Mouse (Mus musculus) heart, embryonic 13.5 days (tissue): ENCODE measurements around the gene Scgb1c1. TPM values are rescaled to one million over a fixed set of nuclear protein-coding genes. Genes with fewer than 3 reads are reported as not detected.
"Not testable (repeated sequence)": the region's sequence is repeated elsewhere in the genome, so short reads cannot be mapped to it uniquely, and the experiment has no call there.

Source experiments
- ATAC-seq: fragments of 200-750 bp; cut with Nextera tagmentation; 2 replicates; pipeline ENCODE4 v1.8.0; 2017; ENCODE audit warnings: moderate TSS enrichment; ENCODE audit not compliant: insufficient number of reproducible peaks, low FRiP score, low TSS enrichment; ENCODE audit errors: extremely low read depth
- H3K27ac ChIP-seq: fragments of 300-500 bp; sonication (generic); replicated peaks from 2 replicates; pipeline ENCODE4 v1.5.1; 2015; ENCODE audit warnings: moderate library complexity, mild to moderate bottlenecking, inconsistent platforms
- H3K27me3 ChIP-seq: fragments of 300-500 bp; sonication (generic); replicated peaks from 2 replicates; pipeline ENCODE4 v1.6.1; 2015; ENCODE audit warnings: mild to moderate bottlenecking, inconsistent platforms
- H3K36me3 ChIP-seq: fragments of 300-500 bp; sonication (generic); 2 replicates; pipeline ENCODE4 v1.6.1; 2015; ENCODE audit warnings: mild to moderate bottlenecking, inconsistent platforms
- H3K4me1 ChIP-seq: fragments of 300-500 bp; sonication (generic); 2 replicates; pipeline ENCODE4 v1.6.1; 2015; ENCODE audit warnings: inconsistent platforms
- H3K4me2 ChIP-seq: fragments of 300-500 bp; sonication (generic); 2 replicates; pipeline ENCODE4 v1.6.1; 2015; ENCODE audit warnings: inconsistent platforms, mild to moderate bottlenecking, moderate library complexity
- H3K4me3 ChIP-seq: fragments of 300-500 bp; sonication (generic); 2 replicates; pipeline ENCODE4 v1.5.1; 2015; ENCODE audit warnings: moderate library complexity, mild to moderate bottlenecking, inconsistent platforms
- H3K9ac ChIP-seq: fragments of 300-500 bp; sonication (generic); 2 replicates; pipeline ENCODE4 v1.6.1; 2015; ENCODE audit warnings: inconsistent platforms, mild to moderate bottlenecking, moderate library complexity
- H3K9me3 ChIP-seq: fragments of 300-500 bp; sonication (generic); 2 replicates; pipeline ENCODE4 v1.6.1; 2016; ENCODE audit warnings: inconsistent platforms
- WGBS: fragments of 180-500 bp; shearing (Covaris S2); methylation state at CpG from one replicate; pipeline ENCODE4 v1.1.7; 2015; ENCODE audit warnings: mixed read lengths; 5-methylcytosine and 5-hydroxymethylcytosine counted together
- polyA plus RNA-seq: library from polyadenylated mRNA; unstranded; fragments of >200 nt; fragmentation: Nextera tagmentation; extraction: Ambion mirVana; gene quantifications from 2 replicates; pipeline ENCODE4 v1.2.1, GENCODE M21; 2015

Scgb1c1 gene
- polyA plus RNA-seq, 1 experiment from 2014 or later = not detected

GRCm38 (mm10) chr7:140882469-140882803 is 37.1 kb downstream of the Scgb1c1 start:
- peak overlapping the region; percentile 81 for H3K4me2 ChIP-seq
- ATAC-seq = no peak
- H3K4me1 ChIP-seq = peaks cover 27% of the 10 kb centered on the region
- peaks cover 42% of the 10 kb centered on the region for H3K36me3 ChIP-seq
- no peaks in the 10 kb centered on the region for H3K27me3 ChIP-seq
- H3K4me3 ChIP-seq = peak overlapping the region; percentile 89
- H3K27ac ChIP-seq = peak overlapping the region; percentile 93
- no peaks in the 10 kb centered on the region for H3K9me3 ChIP-seq
- peak overlapping the region; percentile 90 for H3K9ac ChIP-seq
- under 1% methylated on average over 12 of the region's 12 CpGs for WGBS

DNA sequence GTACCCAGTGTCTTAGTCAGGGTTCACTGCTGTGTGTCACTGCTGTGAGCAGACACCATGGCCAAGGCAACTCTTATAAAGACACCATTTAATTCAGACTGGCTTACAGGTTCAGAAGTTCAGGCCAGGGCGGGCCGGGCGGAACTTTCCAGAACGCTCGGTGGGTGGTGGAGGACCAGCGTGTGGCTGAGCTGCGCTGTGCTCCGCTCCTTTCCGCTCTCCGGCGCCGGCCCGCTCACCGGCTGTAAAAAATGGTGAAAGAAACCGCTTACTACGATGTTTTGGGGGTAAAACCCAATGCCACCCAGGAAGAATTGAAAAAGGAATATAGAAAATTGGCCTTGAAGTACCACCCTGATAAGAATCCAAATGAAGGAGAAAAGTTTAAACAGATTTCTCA is 45.3 kb downstream of the Scgb1c1 start:
- peaks cover 84% of the 10 kb centered on the region for H3K36me3 ChIP-seq
- not testable (repeated sequence) for H3K27ac ChIP-seq, ATAC-seq, H3K27me3 ChIP-seq, H3K9me3 ChIP-seq, H3K4me3 ChIP-seq, H3K4me2 ChIP-seq, H3K9ac ChIP-seq, H3K4me1 ChIP-seq
- WGBS = 96% methylated on average over 16 of the region's 16 CpGs

- Histone ChIP-seq H3K36me3 (peaks cover 85% of the 10 kb centered on the region), H3K9ac (no peak overlapping the region), H3K27me3 (no peaks in the 10 kb centered on the region), H3K4me3 (no peak overlapping the region), H3K27ac (no peak overlapping the region), H3K9me3 (no peaks in the 10 kb centered on the region), H3K4me2 (no peak overlapping the region), H3K4me1 (no peaks in the 10 kb centered on the region)
- ATAC-seq = no peak
- 91% methylated on average over 7 of the region's 7 CpGs for WGBS
Observed at GRCm38 (mm10) chr7:140894031-140894430, 48.7 kb downstream of the Scgb1c1 start.

DNA sequence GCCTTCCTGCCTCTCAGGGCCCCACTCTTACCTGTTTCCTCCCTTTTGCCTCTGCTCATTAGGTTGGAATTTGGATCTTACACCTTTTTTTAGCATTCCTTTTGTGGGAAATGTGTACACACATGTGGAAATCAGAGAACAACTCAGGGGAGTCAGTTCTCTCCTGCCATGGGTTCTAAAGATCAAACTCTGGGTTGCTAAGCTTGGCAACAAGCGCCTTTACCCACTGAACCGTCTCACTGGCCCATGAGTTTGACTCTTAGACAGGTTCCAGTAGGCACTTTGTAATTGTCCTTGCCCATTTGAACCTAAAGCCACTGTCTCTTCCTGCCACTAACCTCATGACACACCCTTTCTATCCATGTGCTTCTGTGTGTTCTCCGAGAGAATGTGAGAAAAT is 49.3 kb downstream of the Scgb1c1 start:
- no peak overlapping the region for H3K4me2 ChIP-seq
- no peaks in the 10 kb centered on the region for H3K9me3 ChIP-seq
- 89% methylated on average over 3 of the region's 3 CpGs for WGBS
- no peak overlapping the region for H3K9ac ChIP-seq
- ATAC-seq = no peak
- peaks cover 84% of the 10 kb centered on the region for H3K36me3 ChIP-seq
- H3K4me1 ChIP-seq = peaks cover 3% of the 10 kb centered on the region
- H3K27me3 ChIP-seq = no peaks in the 10 kb centered on the region
- H3K4me3 ChIP-seq = no peak overlapping the region
- no peak overlapping the region for H3K27ac ChIP-seq

Other genes with a start within 250 kb of the Scgb1c1 start
- gene Olfr46, start 244.3 kb upstream of the Scgb1c1 start, polyA plus RNA-seq = not detected in 2 replicates
- gene Olfr61, start 216.6 kb upstream of the Scgb1c1 start, polyA plus RNA-seq = not detected in 2 replicates
- gene Olfr53, start 199.1 kb upstream of the Scgb1c1 start, polyA plus RNA-seq = not detected in 2 replicates
- gene Olfr539, start 185.6 kb upstream of the Scgb1c1 start, polyA plus RNA-seq = not detected in 2 replicates
- gene Olfr45, start 163.6 kb upstream of the Scgb1c1 start, polyA plus RNA-seq = not detected in 2 replicates
- not detected in 2 replicates for gene Olfr541, start 148.3 kb upstream of the Scgb1c1 start, polyA plus RNA-seq
- gene Cyp2e1, start 81.8 kb upstream of the Scgb1c1 start, polyA plus RNA-seq = not detected in 2 replicates
- gene Syce1, start 57.7 kb upstream of the Scgb1c1 start, polyA plus RNA-seq = 0.23 and 0.29 TPM in 2 replicates
- gene Zfp941, start 23.4 kb upstream of the Scgb1c1 start, polyA plus RNA-seq = 0.66 and 0.90 TPM in 2 replicates
- 0.24 and 0.90 TPM in 2 replicates for gene Urah, start 10.5 kb upstream of the Scgb1c1 start, polyA plus RNA-seq
- gene Odf3, start 2.3 kb downstream of the Scgb1c1 start, polyA plus RNA-seq = 0.09 TPM in 1 of 2 replicates, not detected in the other
- gene Gm45785, start 10.8 kb downstream of the Scgb1c1 start, polyA plus RNA-seq = not detected in 2 replicates
- gene Ric8a, start 11.4 kb downstream of the Scgb1c1 start, polyA plus RNA-seq = 40.1 and 46.2 TPM in 2 replicates
- 28.6 and 29.0 TPM in 2 replicates for gene Bet1l, start 12.0 kb downstream of the Scgb1c1 start, polyA plus RNA-seq
- 164 and 190 TPM in 2 replicates for gene Psmd13, start 36.4 kb downstream of the Scgb1c1 start, polyA plus RNA-seq
- 40.7 and 48.7 TPM in 2 replicates for gene Sirt3, start 36.8 kb downstream of the Scgb1c1 start, polyA plus RNA-seq
- gene Cox8b, start 54.9 kb downstream of the Scgb1c1 start, polyA plus RNA-seq = 142 and 148 TPM in 2 replicates
- 0.05 and 0.20 TPM in 2 replicates for gene Nlrp6, start 75.4 kb downstream of the Scgb1c1 start, polyA plus RNA-seq
- 13.1 and 13.8 TPM in 2 replicates for gene Pgghg, start 95.8 kb downstream of the Scgb1c1 start, polyA plus RNA-seq
- gene Ifitm5, start 104.7 kb downstream of the Scgb1c1 start, polyA plus RNA-seq = 1.2 TPM in 2 replicates
- gene Gm45717, start 110.4 kb downstream of the Scgb1c1 start, polyA plus RNA-seq = not detected in 2 replicates
- 505 and 535 TPM in 2 replicates for gene Ifitm2, start 110.4 kb downstream of the Scgb1c1 start, polyA plus RNA-seq
- 9.7 and 15.9 TPM in 2 replicates for gene Ifitm1, start 121.7 kb downstream of the Scgb1c1 start, polyA plus RNA-seq
- 73.2 and 78.1 TPM in 2 replicates for gene Ifitm3, start 165.2 kb downstream of the Scgb1c1 start, polyA plus RNA-seq
- 0.24 and 0.31 TPM in 2 replicates for gene Ifitm6, start 172.4 kb downstream of the Scgb1c1 start, polyA plus RNA-seq
- gene Gm17387, start 183.6 kb downstream of the Scgb1c1 start, polyA plus RNA-seq = not detected in 2 replicates
- gene B4galnt4, start 215.6 kb downstream of the Scgb1c1 start, polyA plus RNA-seq = 1.6 and 2.7 TPM in 2 replicates
- 0.31 and 0.72 TPM in 2 replicates for gene Pkp3, start 232.7 kb downstream of the Scgb1c1 start, polyA plus RNA-seq